Mouse (Mus musculus) forebrain, postnatal 0 days (tissue): ENCODE data around the gene Cd37. TPM values are rescaled to one million over a fixed set of nuclear protein-coding genes. Genes with fewer than 3 reads are reported as not detected.

ENCODE experiments used
- ATAC-seq: fragments of 200-750 bp; cut with Nextera tagmentation; 2 replicates; pipeline ENCODE4 v1.8.0; 2017; ENCODE audit warnings: mild to moderate bottlenecking, moderate library complexity
- DNase-seq: peaks from one replicate; pipeline ENCODE4 v3.0.0-alpha.2; 2015
- H3K27ac ChIP-seq: fragments of 300-500 bp; sonication (generic); 2 replicates; pipeline ENCODE4 v1.5.1; 2014; ENCODE audit warnings: low read depth, mild to moderate bottlenecking, antibody characterized with exemption, low read length, moderate library complexity, mixed read lengths
- H3K27me3 ChIP-seq: fragments of 300-500 bp; sonication (generic); 2 replicates; pipeline ENCODE4 v1.6.1; 2014; ENCODE audit warnings: mild to moderate bottlenecking, low read length, mixed read lengths; ENCODE audit not compliant: insufficient read depth
- H3K36me3 ChIP-seq: fragments of 300-500 bp; sonication (generic); 2 replicates; pipeline ENCODE4 v1.6.1; 2014; ENCODE audit warnings: mild to moderate bottlenecking, moderate library complexity; ENCODE audit not compliant: insufficient read depth
- H3K4me1 ChIP-seq: fragments of 300-500 bp; sonication (generic); 2 replicates; pipeline ENCODE4 v1.6.1; 2014; ENCODE audit warnings: antibody characterized with exemption; ENCODE audit not compliant: insufficient read depth
- H3K4me2 ChIP-seq: fragments of 300-500 bp; sonication (generic); 2 replicates; pipeline ENCODE4 v1.6.1; 2014; ENCODE audit warnings: low read depth, mild to moderate bottlenecking, moderate library complexity
- H3K4me3 ChIP-seq: fragments of 300-500 bp; sonication (generic); 2 replicates; pipeline ENCODE4 v1.5.1; 2014; ENCODE audit warnings: low read depth, low read length, mixed read lengths
- H3K9ac ChIP-seq: fragments of 300-500 bp; sonication (generic); 2 replicates; pipeline ENCODE4 v1.6.1; 2014; ENCODE audit warnings: mild to moderate bottlenecking
- H3K9me3 ChIP-seq: fragments of 300-500 bp; sonication (generic); 2 replicates; pipeline ENCODE4 v1.6.1; 2016; ENCODE audit warnings: low read length
- CTCF ChIP-seq: sonication (generic); IDR thresholded peaks from 2 replicates; pipeline ENCODE4 v1.5.1; 2016; ENCODE audit warnings: antibody characterized with exemption, control low read depth, low read depth
- WGBS: fragments of 180-500 bp; shearing (Covaris S2); extraction: QIAGEN DNeasy Blood & Tissue Kit; methylation state at CpG from one replicate; pipeline ENCODE4 v1.1.7; 2014; 5-methylcytosine and 5-hydroxymethylcytosine counted together
- polyA plus RNA-seq: library from polyadenylated mRNA; unstranded; fragments of >200 nt; fragmentation: Nextera tagmentation; extraction: Ambion mirVana; gene quantifications from 2 replicates; pipeline ENCODE4 v1.2.1, GENCODE M21; 2015
- total RNA-seq: library from RNA; depleted of rRNA; stranded (reverse); fragments of >200 nt; gene quantifications from 2 replicates; pipeline ENCODE4 v1.2.3, GENCODE M21; 2014

Gene Cd37
- total and polyA plus RNA-seq, 2 experiments from 2014 or later: 0.62 to 2.0 TPM

- DNase-seq (peak; percentile 98), ATAC-seq (peak; percentile 99)
- Histone ChIP-seq H3K4me3 (peak within 1 kb of the TSS; percentile 43), H3K4me2 (peak within 1 kb of the TSS; percentile 57), H3K27ac (peak within 1 kb of the TSS; percentile 69), H3K27me3 (no peaks in the 10 kb centered on the region), H3K9me3 (no peaks in the 10 kb centered on the region), H3K9ac (peak within 1 kb of the TSS; percentile 45), H3K36me3 (no peaks in the 10 kb centered on the region), H3K4me1 (no peaks in the 10 kb centered on the region)
- 0 out of 2 replicates have a peak, but pooled peaks have one; percentile 1 for TF ChIP-seq CTCF
- WGBS: 8% methylated on average over 44 of the region's 44 CpGs
These were observed 34.4 kb downstream of the Cd37 start, which contains the start of gene Ccdc155 for GRCm38 (mm10) chr7:45204380-45205143. TSS of gene Ccdc155 (minus strand) at chr7:45204892.

DNA sequence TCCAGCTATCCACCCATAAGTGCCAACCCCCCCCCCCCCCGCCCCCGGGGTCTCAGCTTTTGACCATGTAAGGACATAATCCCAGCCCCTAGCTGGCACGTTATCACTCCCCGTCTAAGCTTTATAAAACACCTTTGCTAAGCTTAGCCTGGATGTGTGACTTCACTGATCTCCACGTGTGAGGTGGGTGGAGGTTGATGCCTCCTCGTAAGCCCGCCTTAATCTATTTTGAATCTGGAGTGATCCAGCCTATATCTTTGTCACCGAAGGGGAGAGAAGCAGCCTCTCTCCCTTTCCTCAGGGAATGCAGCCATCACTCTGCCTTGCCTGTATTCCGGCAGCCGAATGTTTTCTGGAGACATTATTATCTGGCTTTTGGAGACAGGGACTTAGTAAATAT, 36.3 kb downstream of the Cd37 start:
- no peaks in the 10 kb centered on the region for H3K4me1 ChIP-seq
- H3K36me3 ChIP-seq: no peaks in the 10 kb centered on the region
- no peak overlapping the region for H3K4me2 ChIP-seq
- H3K27me3 ChIP-seq: no peaks in the 10 kb centered on the region
- DNase-seq: no peak
- no peaks in the 10 kb centered on the region for H3K9me3 ChIP-seq
- no peak overlapping the region for H3K27ac ChIP-seq
- ATAC-seq: no peak
- no peak overlapping the region for H3K9ac ChIP-seq
- H3K4me3 ChIP-seq: no peak overlapping the region
- WGBS: 59% methylated on average over 10 of the region's 10 CpGs
- TF ChIP-seq CTCF: no peak

DNA sequence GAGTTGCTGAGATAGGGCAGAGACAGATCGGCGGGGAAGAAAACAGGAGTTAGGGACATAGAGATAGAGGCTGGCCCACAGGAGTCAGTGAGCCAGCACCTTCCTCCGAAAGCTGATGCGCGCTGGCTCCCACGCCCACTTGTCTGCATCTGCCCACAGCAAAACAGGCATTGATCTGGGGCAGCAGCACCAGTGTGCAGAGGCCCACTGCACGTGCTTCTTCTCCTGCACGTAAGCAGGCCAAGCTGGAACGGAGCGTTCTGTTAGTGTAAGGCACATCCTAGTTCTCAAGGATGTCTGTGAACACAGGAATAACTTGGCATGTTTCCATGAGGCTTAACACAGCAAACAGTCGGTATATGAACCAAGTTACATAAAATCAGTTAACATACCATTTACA, 40.0 kb downstream of the Cd37 start:
- Histone ChIP-seq H3K27me3 (no peaks in the 10 kb centered on the region), H3K4me2 (no peak overlapping the region), H3K27ac (no peak overlapping the region), H3K4me1 (no peaks in the 10 kb centered on the region), H3K9me3 (no peaks in the 10 kb centered on the region), H3K4me3 (no peak overlapping the region), H3K36me3 (no peaks in the 10 kb centered on the region), H3K9ac (no peak overlapping the region)
- DNase-seq (no peak), ATAC-seq (no peak)
- no peak for TF ChIP-seq CTCF
- WGBS: 80% methylated on average over 11 of the region's 11 CpGs

DNA sequence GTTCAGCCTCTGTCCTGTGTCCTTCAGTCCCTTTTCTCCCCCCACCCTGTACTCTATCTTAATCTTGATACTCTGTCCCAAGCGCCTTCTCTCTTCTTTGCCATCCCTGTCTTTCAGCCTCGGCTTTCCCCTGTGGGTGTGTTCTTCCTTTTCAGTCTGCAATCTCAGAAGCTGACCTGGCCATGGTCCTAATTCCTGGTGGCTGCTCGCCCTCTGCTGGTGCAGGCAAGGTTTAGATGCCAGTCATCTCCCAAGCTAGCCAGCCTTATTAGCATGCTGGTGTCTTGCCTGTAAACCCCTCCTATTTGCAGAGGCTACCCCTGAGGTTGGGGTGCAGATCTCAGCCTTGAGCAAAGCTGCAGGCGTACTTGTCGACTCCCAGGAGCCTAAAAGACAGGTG, 40.5 kb downstream of the Cd37 start:
- Histone ChIP-seq H3K4me3 (no peak overlapping the region), H3K9ac (no peak overlapping the region), H3K36me3 (no peaks in the 10 kb centered on the region), H3K27me3 (no peaks in the 10 kb centered on the region), H3K9me3 (no peaks in the 10 kb centered on the region), H3K4me2 (no peak overlapping the region), H3K4me1 (no peaks in the 10 kb centered on the region), H3K27ac (no peak overlapping the region)
- peak; percentile 85 for TF ChIP-seq CTCF
- ATAC-seq (peak; percentile 70), DNase-seq (peak; percentile 84)
- 13% methylated on average over 5 of the region's 5 CpGs for WGBS

DNA sequence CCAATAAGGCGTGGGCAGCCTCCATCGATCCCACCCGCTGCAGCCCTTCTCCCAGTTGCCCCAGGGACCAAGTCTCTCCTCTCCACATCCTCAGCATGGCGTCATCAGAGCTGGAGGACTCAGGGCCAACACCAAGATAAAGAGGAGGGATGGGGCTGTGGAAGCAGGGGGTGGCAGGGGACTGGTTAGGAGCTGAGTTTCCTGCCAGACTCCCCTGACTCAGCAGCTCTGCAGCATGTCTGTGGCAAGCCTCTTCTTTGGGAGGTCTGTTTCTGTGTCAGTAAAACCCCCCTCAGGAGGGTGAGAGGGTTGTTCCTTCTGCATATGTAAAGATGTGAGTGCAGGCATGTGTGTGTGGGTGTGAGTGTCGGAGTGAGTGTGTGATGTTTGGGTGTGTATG, 41.9 kb downstream of the Cd37 start:
- no peak for TF ChIP-seq CTCF
- WGBS: 73% methylated on average over 5 of the region's 5 CpGs
- Histone ChIP-seq H3K4me1 (no peaks in the 10 kb centered on the region), H3K9me3 (no peaks in the 10 kb centered on the region), H3K36me3 (no peaks in the 10 kb centered on the region), H3K4me2 (no peak overlapping the region), H3K27ac (no peak overlapping the region), H3K9ac (no peak overlapping the region), H3K4me3 (no peak overlapping the region), H3K27me3 (no peaks in the 10 kb centered on the region)
- no peak for ATAC-seq
- DNase-seq: no peak

GRCm38 (mm10) chr7:45196176-45196535, 42.8 kb downstream of the Cd37 start:
- H3K4me2 ChIP-seq: no peak overlapping the region
- H3K9ac ChIP-seq: no peak overlapping the region
- no peak for TF ChIP-seq CTCF
- no peaks in the 10 kb centered on the region for H3K27me3 ChIP-seq
- H3K4me3 ChIP-seq: no peak overlapping the region
- H3K9me3 ChIP-seq: no peaks in the 10 kb centered on the region
- no peak overlapping the region for H3K27ac ChIP-seq
- 88% methylated on average over 4 of the region's 4 CpGs for WGBS
- H3K36me3 ChIP-seq: no peaks in the 10 kb centered on the region
- ATAC-seq: no peak
- DNase-seq: no peak
- no peaks in the 10 kb centered on the region for H3K4me1 ChIP-seq

DNA sequence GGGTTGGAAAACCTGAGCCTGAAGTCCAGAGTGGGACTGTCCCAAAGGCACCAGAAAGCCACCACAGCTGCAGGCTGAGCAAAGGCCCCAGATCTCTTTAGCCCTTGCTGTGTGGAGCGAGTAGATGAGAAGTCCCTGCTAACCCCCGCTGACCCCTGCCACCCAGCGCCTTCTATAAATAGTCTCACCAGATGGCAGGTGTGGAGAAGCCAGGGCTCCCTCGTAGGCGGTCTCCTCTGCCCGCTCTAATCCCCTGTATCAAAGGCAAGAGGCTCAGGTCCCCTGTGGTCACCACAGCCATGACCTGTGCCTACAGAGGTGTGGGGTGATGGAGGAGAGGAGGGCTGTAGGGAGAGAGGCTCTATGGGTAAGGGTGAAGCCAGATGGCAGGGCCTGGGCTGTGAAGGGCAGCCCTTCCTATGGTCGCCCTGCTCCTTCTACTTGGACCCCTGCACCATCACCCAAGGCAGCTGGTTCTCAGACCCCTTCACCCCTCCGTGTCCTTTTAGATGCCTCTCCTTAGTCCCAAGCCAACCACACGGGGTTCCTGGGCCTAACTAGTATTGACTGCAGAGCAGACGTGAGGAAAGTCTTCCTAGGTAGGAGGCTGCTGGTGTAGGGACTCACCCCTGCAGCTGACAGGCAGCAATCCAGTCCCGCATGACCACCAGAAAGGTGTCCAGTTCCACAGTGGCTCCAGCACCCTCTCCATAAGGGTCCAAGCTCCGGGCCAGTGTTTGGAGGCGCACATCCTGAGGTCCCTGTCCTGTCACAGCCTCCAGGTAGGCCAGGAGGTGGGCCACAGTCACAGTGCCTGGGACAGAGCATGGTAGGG, 43.4 kb downstream of the Cd37 start:
- no peaks in the 10 kb centered on the region for H3K36me3 ChIP-seq
- no peak overlapping the region for H3K9ac ChIP-seq
- ATAC-seq (no peak), DNase-seq (no peak)
- H3K27ac ChIP-seq: no peak overlapping the region
- H3K4me3 ChIP-seq: no peak overlapping the region
- no peaks in the 10 kb centered on the region for H3K9me3 ChIP-seq
- TF ChIP-seq CTCF: no peak
- 60% methylated on average over 13 of the region's 13 CpGs for WGBS
- no peak overlapping the region for H3K4me2 ChIP-seq
- H3K27me3 ChIP-seq: no peaks in the 10 kb centered on the region
- no peaks in the 10 kb centered on the region for H3K4me1 ChIP-seq
